Mouse (Mus musculus): ENCODE data around the gene A730071L15Rik. TPM values are rescaled to one million over a fixed set of nuclear protein-coding genes. Genes with fewer than 3 reads are reported as not detected.

The A730071L15Rik gene
- polyA plus RNA-seq, 1 experiment: not detected

- H3K27ac ChIP-seq (ENCODE audit: insufficient read depth, low read depth, low read length): no peak overlapping the region
- H3K4me3 ChIP-seq (ENCODE audit: insufficient read depth, low read length): no peak overlapping the region
- no peak for TF ChIP-seq CTCF (IDR thresholded peaks at IDR 0.05; ENCODE audit: low read depth, low read length)
- no peak for TF ChIP-seq POLR2A (IDR thresholded peaks at IDR 0.05; ENCODE audit: borderline replicate concordance, low read depth, low read length)
- H3K4me1 ChIP-seq (ENCODE audit: control insufficient read depth, insufficient read depth, low read length): no peaks in the 10 kb centered on the region
These were observed 8.3 kb downstream of the A730071L15Rik start for GRCm38 (mm10) chr11:6208158-6208557.

- Histone ChIP-seq H3K27ac (ENCODE audit: insufficient read depth, low read depth, low read length) (no peak overlapping the region), H3K4me1 (ENCODE audit: control insufficient read depth, insufficient read depth, low read length) (no peaks in the 10 kb centered on the region), H3K4me3 (ENCODE audit: insufficient read depth, low read length) (no peak overlapping the region)
- TF ChIP-seq CTCF (IDR thresholded peaks at IDR 0.05; ENCODE audit: low read depth, low read length) (no peak), POLR2A (IDR thresholded peaks at IDR 0.05; ENCODE audit: borderline replicate concordance, low read depth, low read length) (no peak)
These were observed 17.0 kb downstream of the A730071L15Rik start for GRCm38 (mm10) chr11:6216834-6217233.

GRCm38 (mm10) chr11:6218189-6218896 lies 18.5 kb downstream of the A730071L15Rik start:
- H3K4me3 ChIP-seq (ENCODE audit: insufficient read depth, low read length): no peak overlapping the region
- no peak overlapping the region for H3K27ac ChIP-seq (ENCODE audit: insufficient read depth, low read depth, low read length)
- no peaks in the 10 kb centered on the region for H3K4me1 ChIP-seq (ENCODE audit: control insufficient read depth, insufficient read depth, low read length)
- TF ChIP-seq POLR2A (IDR thresholded peaks at IDR 0.05; ENCODE audit: borderline replicate concordance, low read depth, low read length): no peak

GRCm38 (mm10) chr11:6219967-6220366 lies 20.1 kb downstream of the A730071L15Rik start:
- Histone ChIP-seq H3K4me3 (ENCODE audit: insufficient read depth, low read length) (no peak overlapping the region), H3K4me1 (ENCODE audit: control insufficient read depth, insufficient read depth, low read length) (no peaks in the 10 kb centered on the region), H3K27ac (ENCODE audit: insufficient read depth, low read depth, low read length) (no peak overlapping the region)
- TF ChIP-seq POLR2A (IDR thresholded peaks at IDR 0.05; ENCODE audit: borderline replicate concordance, low read depth, low read length) (no peak), CTCF (IDR thresholded peaks at IDR 0.05; ENCODE audit: low read depth, low read length) (no peak)

GRCm38 (mm10) chr11:6222187-6222586 lies 22.4 kb downstream of the A730071L15Rik start:
- TF ChIP-seq CTCF (IDR thresholded peaks at IDR 0.05; ENCODE audit: low read depth, low read length): no peak
- TF ChIP-seq POLR2A (IDR thresholded peaks at IDR 0.05; ENCODE audit: borderline replicate concordance, low read depth, low read length): no peak
- H3K27ac ChIP-seq (ENCODE audit: insufficient read depth, low read depth, low read length): no peak overlapping the region
- H3K4me3 ChIP-seq (ENCODE audit: insufficient read depth, low read length): no peak overlapping the region
- H3K4me1 ChIP-seq (ENCODE audit: control insufficient read depth, insufficient read depth, low read length): no peaks in the 10 kb centered on the region

- Histone ChIP-seq H3K4me3 (ENCODE audit: insufficient read depth, low read length) (no peak overlapping the region), H3K4me1 (ENCODE audit: control insufficient read depth, insufficient read depth, low read length) (no peaks in the 10 kb centered on the region), H3K27ac (ENCODE audit: insufficient read depth, low read depth, low read length) (no peak overlapping the region)
- no peak for TF ChIP-seq POLR2A (IDR thresholded peaks at IDR 0.05; ENCODE audit: borderline replicate concordance, low read depth, low read length)
- no peak for TF ChIP-seq CTCF (IDR thresholded peaks at IDR 0.05; ENCODE audit: low read depth, low read length)
These were observed 24.9 kb downstream of the A730071L15Rik start for GRCm38 (mm10) chr11:6224541-6225229.

- Histone ChIP-seq H3K27ac (ENCODE audit: insufficient read depth, low read depth, low read length) (no peak within 1 kb of the TSS), H3K4me1 (ENCODE audit: control insufficient read depth, insufficient read depth, low read length) (no peaks in the 10 kb centered on the region), H3K4me3 (ENCODE audit: insufficient read depth, low read length) (no peak within 1 kb of the TSS)
- no peak for TF ChIP-seq POLR2A (IDR thresholded peaks at IDR 0.05; ENCODE audit: borderline replicate concordance, low read depth, low read length)
- no peak for TF ChIP-seq CTCF (IDR thresholded peaks at IDR 0.05; ENCODE audit: low read depth, low read length)
These were observed 30.2 kb downstream of the A730071L15Rik start, which contains the start of gene Npc1l1 for GRCm38 (mm10) chr11:6230012-6230411. Npc1l1 (minus strand) TSS chr11:6230143.

GRCm38 (mm10) chr11:6233025-6233424 lies 33.2 kb downstream of the A730071L15Rik start:
- Histone ChIP-seq H3K4me1 (ENCODE audit: control insufficient read depth, insufficient read depth, low read length) (no peaks in the 10 kb centered on the region), H3K4me3 (ENCODE audit: insufficient read depth, low read length) (no peak overlapping the region), H3K27ac (ENCODE audit: insufficient read depth, low read depth, low read length) (no peak overlapping the region)
- TF ChIP-seq CTCF (IDR thresholded peaks at IDR 0.05; ENCODE audit: low read depth, low read length): no peak
- no peak for TF ChIP-seq POLR2A (IDR thresholded peaks at IDR 0.05; ENCODE audit: borderline replicate concordance, low read depth, low read length)

GRCm38 (mm10) chr11:6244707-6245106 lies 44.9 kb downstream of the A730071L15Rik start:
- no peak for TF ChIP-seq POLR2A (IDR thresholded peaks at IDR 0.05; ENCODE audit: borderline replicate concordance, low read depth, low read length)
- Histone ChIP-seq H3K4me3 (ENCODE audit: insufficient read depth, low read length) (no peak overlapping the region), H3K4me1 (ENCODE audit: control insufficient read depth, insufficient read depth, low read length) (no peaks in the 10 kb centered on the region)

More at GRCm38 (mm10) chr11:6244707-6245106, 44.9 kb downstream of the A730071L15Rik start:
- no peak overlapping the region for H3K27ac ChIP-seq (ENCODE audit: insufficient read depth, low read depth, low read length)

Other genes starting within 250 kb of the A730071L15Rik start
- gene Gck, start 249.9 kb upstream of the A730071L15Rik start, polyA plus RNA-seq (2012; ENCODE audit: insufficient read depth, insufficient read length, missing spikeins): not detected in 2 replicates
- gene Ykt6, start 244.3 kb upstream of the A730071L15Rik start, polyA plus RNA-seq (2012; ENCODE audit: insufficient read depth, insufficient read length, missing spikeins): 48.1 and 50.0 TPM in 2 replicates
- gene Camk2b, start 133.7 kb upstream of the A730071L15Rik start, polyA plus RNA-seq (2012; ENCODE audit: insufficient read depth, insufficient read length, missing spikeins): 0.20 and 0.63 TPM in 2 replicates
- 30.6 and 35.0 TPM in 2 replicates for gene Nudcd3, start 386 bp downstream of the A730071L15Rik start, polyA plus RNA-seq (2012; ENCODE audit: insufficient read depth, insufficient read length, missing spikeins)
- gene Npc1l1, start 30.1 kb downstream of the A730071L15Rik start, polyA plus RNA-seq (2012; ENCODE audit: insufficient read depth, insufficient read length, missing spikeins): not detected in 2 replicates
- gene Ddx56, start 67.7 kb downstream of the A730071L15Rik start, polyA plus RNA-seq (2012; ENCODE audit: insufficient read depth, insufficient read length, missing spikeins): 16.2 and 19.2 TPM in 2 replicates
- gene Tmed4, start 74.8 kb downstream of the A730071L15Rik start, polyA plus RNA-seq (2012; ENCODE audit: insufficient read depth, insufficient read length, missing spikeins): 52.9 and 55.0 TPM in 2 replicates
- 52.8 and 57.1 TPM in 2 replicates for gene Ogdh, start 91.6 kb downstream of the A730071L15Rik start, polyA plus RNA-seq (2012; ENCODE audit: insufficient read depth, insufficient read length, missing spikeins)
- 89.7 and 107 TPM in 2 replicates for gene Zmiz2, start 189.0 kb downstream of the A730071L15Rik start, polyA plus RNA-seq (2012; ENCODE audit: insufficient read depth, insufficient read length, missing spikeins)
- 1,442 and 1,533 TPM in 2 replicates for gene Ppia, start 215.4 kb downstream of the A730071L15Rik start, polyA plus RNA-seq (2012; ENCODE audit: insufficient read depth, insufficient read length, missing spikeins)
- gene H2afv, start 244.4 kb downstream of the A730071L15Rik start, polyA plus RNA-seq (2012; ENCODE audit: insufficient read depth, insufficient read length, missing spikeins): 146 and 172 TPM in 2 replicates

All from bone marrow macrophage, adult 2 months (primary cell).